Mouse (Mus musculus): ENCODE data around the gene Rsph1.

Rsph1 gene

GRCm38 (mm10) chr17:31276922-31277918 is at the start of gene Rsph1:
TSS of gene Rsph1 (minus strand) at chr17:31277383.
- peak; percentile 75 for DNase-seq (ENCODE audit: low spot score)

- no peak for DNase-seq (ENCODE audit: low spot score)
Measured at GRCm38 (mm10) chr17:31326220-31326852, 49.2 kb upstream of the Rsph1 start.

GRCm38 (mm10) chr17:31325451-31326219 is 48.5 kb upstream of the Rsph1 start:
- DNase-seq (ENCODE audit: low spot score): no peak

- DNase-seq (ENCODE audit: low spot score): no peak
Measured at GRCm38 (mm10) chr17:31324227-31324626, 47.0 kb upstream of the Rsph1 start.

GRCm38 (mm10) chr17:31323379-31323778 is 46.2 kb upstream of the Rsph1 start:
- DNase-seq (ENCODE audit: low spot score): no peak

GRCm38 (mm10) chr17:31322446-31322845 is 45.3 kb upstream of the Rsph1 start:
- DNase-seq (ENCODE audit: low spot score): no peak

GRCm38 (mm10) chr17:31321425-31321824 is 44.2 kb upstream of the Rsph1 start:
- no peak for DNase-seq (ENCODE audit: low spot score)

GRCm38 (mm10) chr17:31318906-31319767 is 42.0 kb upstream of the Rsph1 start:
- no peak for DNase-seq (ENCODE audit: low spot score)

- no peak for DNase-seq (ENCODE audit: low spot score)
Measured at GRCm38 (mm10) chr17:31317521-31318272, 40.5 kb upstream of the Rsph1 start.

GRCm38 (mm10) chr17:31316998-31317397 is 39.8 kb upstream of the Rsph1 start:
- DNase-seq (ENCODE audit: low spot score): no peak

GRCm38 (mm10) chr17:31315993-31316392 is 38.8 kb upstream of the Rsph1 start:
- no peak for DNase-seq (ENCODE audit: low spot score)

GRCm38 (mm10) chr17:31315046-31315792 is 38.0 kb upstream of the Rsph1 start:
- DNase-seq (ENCODE audit: low spot score): no peak

- DNase-seq (ENCODE audit: low spot score): no peak
Measured at GRCm38 (mm10) chr17:31312648-31313047, 35.5 kb upstream of the Rsph1 start.

- DNase-seq (ENCODE audit: low spot score): no peak
Measured at GRCm38 (mm10) chr17:31311047-31311446, 33.9 kb upstream of the Rsph1 start.

GRCm38 (mm10) chr17:31309281-31309793 is 32.2 kb upstream of the Rsph1 start:
- DNase-seq (ENCODE audit: low spot score): no peak

GRCm38 (mm10) chr17:31308291-31308816 is 31.2 kb upstream of the Rsph1 start:
- DNase-seq (ENCODE audit: low spot score): no peak

- DNase-seq (ENCODE audit: low spot score): no peak
Measured at GRCm38 (mm10) chr17:31307756-31308155, 30.6 kb upstream of the Rsph1 start.

- no peak for DNase-seq (ENCODE audit: low spot score)
Measured at GRCm38 (mm10) chr17:31305776-31306120, 28.6 kb upstream of the Rsph1 start.

Measured in spleen, adult 12 weeks (tissue).